Mouse (Mus musculus) cerebellum, adult 9-10 months (tissue): ENCODE results near the gene Olfr218.
"Not testable (repeated sequence)": the region's sequence is repeated elsewhere in the genome, so short reads cannot be mapped to it uniquely, and the experiment has no call there.

Experiments
- DNase-seq: peaks from one replicate; pipeline ENCODE4 v3.0.0; 2022

Olfr218 gene

GRCm38 (mm10) chr1:173197508-173197907 lies at the start of gene Olfr218:
Olfr218 (plus strand) TSS chr1:173197808.
- no peak for DNase-seq

DNA sequence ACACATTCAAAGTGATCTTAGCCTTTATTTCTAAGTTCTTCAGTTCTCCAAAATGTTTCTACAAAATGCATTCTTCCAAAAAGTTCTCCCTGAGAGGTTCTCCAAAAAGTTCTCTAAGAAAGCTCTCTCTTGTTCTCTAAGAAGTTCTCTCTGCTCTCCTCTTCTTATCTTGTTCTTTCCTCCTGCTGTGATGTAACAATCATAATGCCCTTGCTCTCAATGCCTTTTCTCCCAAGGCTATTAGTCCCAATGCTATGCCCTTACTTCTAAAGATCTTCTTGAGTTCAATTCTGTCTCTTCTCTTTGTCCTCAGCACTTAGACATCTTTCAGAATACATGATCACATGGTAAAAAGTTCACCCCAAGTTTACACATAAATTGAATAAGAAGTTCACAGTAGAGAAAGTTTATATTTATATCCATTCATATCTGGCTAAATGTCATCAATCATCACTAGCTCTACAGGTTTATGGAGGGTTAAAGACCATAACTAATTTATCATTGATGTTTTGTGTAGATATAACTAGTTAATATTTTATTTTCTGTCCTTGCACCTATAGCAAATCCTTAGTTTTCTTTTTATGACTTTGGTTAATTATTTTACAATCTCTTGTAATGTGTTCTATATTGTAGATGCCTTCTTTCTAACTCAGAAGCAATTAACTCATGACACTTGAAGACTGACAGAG lies 23.3 kb upstream of the Olfr218 start:
- DNase-seq, result no peak

DNA sequence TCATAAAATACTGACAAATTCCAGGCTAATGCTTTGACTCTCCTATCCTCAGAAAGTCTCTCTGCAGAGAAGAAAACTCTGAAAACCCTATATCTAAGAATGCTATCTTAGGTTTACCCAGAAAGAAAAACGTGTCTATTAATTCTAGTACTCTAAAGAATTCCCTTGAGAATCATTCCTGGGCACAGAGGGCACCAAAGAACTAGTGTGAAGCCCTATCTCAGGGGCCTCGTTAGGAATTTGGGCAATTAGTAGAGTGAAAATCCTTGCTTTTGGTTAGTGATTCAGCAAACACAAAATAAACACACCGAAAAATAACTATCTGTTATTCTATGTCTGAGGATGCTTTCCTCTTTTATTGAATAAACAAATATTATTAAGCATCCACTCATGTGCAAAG lies 7.1 kb upstream of the Olfr218 start, which contains the start of gene Olfr1406:
Gene Olfr1406 (minus strand): TSS at position 101 of the 400 bp plus-strand sequence.
- no peak for DNase-seq

DNA sequence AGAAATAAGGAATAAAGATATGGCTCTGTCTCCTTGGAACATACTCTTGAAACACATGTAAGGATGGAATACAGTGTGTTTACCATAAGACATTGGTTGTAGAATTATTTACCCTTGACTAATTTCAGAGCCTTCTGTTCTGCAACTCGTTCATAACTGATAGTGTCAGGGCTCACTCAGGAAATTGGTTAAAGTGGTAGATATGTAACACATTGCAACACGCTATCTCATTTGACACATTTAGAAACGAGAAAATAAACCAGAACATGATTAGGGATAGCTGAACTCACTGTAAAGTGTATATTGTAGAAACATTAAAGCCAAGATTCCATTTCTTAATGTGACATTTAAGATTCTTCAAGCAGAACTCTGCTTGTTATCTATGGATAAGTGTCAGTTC lies 5.5 kb upstream of the Olfr218 start:
- no peak for DNase-seq

GRCm38 (mm10) chr1:173196359-173196758 lies 1.2 kb upstream of the Olfr218 start:
- no peak for DNase-seq

DNA sequence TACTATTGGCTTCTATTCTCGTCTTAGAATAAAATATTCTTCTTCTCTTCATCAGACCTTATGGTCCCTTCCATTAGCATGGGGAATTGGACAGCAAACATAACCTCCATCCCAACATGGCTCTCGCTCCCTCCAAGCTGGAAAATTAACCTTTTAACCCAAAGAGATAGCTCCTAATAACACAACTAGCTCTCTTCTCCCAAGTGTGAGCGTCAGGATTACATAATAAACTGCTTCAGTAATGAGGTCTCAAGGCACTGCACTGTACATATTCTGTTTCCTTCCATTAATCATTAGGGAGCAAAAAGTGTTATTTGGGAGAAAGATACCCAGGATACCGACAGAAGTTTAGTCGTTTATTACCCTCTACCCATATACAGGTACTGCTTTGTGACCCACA lies 14.5 kb downstream of the Olfr218 start, which contains the start of gene Olfr1404:
Gene Olfr1404 (plus strand): TSS at position 301 of the 400 bp plus-strand sequence.
- no peak for DNase-seq

DNA sequence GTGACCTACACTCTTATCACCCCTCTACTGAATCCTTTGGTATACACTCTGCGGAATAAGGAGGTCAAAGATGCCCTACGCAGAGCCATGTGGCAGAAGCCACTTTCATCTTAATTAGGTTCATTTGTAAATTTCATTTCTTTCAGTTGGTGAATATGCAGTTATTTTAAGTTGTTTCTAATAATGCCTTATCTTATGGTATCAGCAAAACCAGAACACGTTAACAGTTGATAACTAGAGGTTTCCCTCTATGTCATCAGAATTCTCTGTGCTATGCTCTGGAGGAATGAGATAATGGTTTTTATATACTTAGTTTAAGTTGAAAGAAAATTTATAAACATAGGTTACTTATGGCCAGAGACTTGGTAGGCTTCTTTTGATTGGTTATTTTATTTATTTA lies 18.9 kb downstream of the Olfr218 start:
- no peak for DNase-seq

GRCm38 (mm10) chr1:173227081-173227480 lies 29.5 kb downstream of the Olfr218 start, which contains the start of gene Fcer1a:
Fcer1a (minus strand) TSS chr1:173227214.
- DNase-seq, result no peak

DNA sequence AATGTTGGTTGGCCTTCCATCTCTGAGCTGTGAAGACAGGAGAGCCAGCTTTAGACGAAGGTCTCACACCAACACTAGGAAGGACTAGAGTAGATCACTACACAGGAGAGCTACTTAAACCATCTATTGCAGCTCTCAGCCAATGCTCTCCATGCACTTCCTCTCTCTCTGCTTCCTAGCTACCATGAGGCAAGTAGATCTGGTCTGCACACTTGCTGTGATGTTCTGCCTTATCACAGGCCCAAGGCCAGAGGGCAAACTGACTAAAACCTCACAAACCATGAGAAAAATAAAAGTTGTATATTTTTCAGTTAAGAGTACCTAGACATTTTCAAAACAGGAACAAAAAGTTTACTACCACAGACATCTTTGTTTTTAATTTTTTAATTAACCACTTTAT lies 39.4 kb downstream of the Olfr218 start:
- DNase-seq, result not testable (repeated sequence)

- DNase-seq, result no peak
Measured at GRCm38 (mm10) chr1:173249888-173250287, 52.3 kb downstream of the Olfr218 start.
